Mouse (Mus musculus): Measurements from ENCODE around the gene Tdpoz4. TPM values are rescaled to one million over a fixed set of nuclear protein-coding genes. Genes with fewer than 3 reads are reported as not detected.
"Not testable (repeated sequence)": the region's sequence is repeated elsewhere in the genome, so short reads cannot be mapped to it uniquely, and the experiment has no call there.

The Tdpoz4 gene
- polyA plus RNA-seq (2014; fragmentation: Nextera tagmentation; extraction: Ambion mirVana) = not detected in 2 replicates

GRCm38 (mm10) chr3:93796098-93796497 is at the start of gene Tdpoz4:
Gene Tdpoz4 (plus strand): TSS chr3:93796398.
- H3K4me3 ChIP-seq (ENCODE audit: control insufficient read depth in 1 of 2, insufficient read depth in 1 of 2, low read depth in 1 of 2, low read length in 2 of 2); H3K4me1 ChIP-seq (ENCODE audit: control insufficient read depth in 2 of 2, insufficient read depth in 2 of 2, low read length in 2 of 2); H3K36me3 ChIP-seq (ENCODE audit: control insufficient read depth, insufficient read depth, low read length); H3K9ac ChIP-seq (ENCODE audit: low read length); H3K27ac ChIP-seq (replicated peaks in 1 of 2; ENCODE audit: control insufficient read depth in 1 of 2, insufficient read depth in 1 of 2, low read depth in 2 of 2, low read length in 2 of 2); H3K27me3 ChIP-seq (ENCODE audit: control insufficient read depth, insufficient read depth, low read length); H3K9me3 ChIP-seq (ENCODE audit: control insufficient read depth, low read length); ATAC-seq (ENCODE audit: insufficient number of reproducible peaks, insufficient read depth, low FRiP score, low read depth); H3K4me2 ChIP-seq (ENCODE audit: low read length): not testable (repeated sequence)

GRCm38 (mm10) chr3:93754022-93754421 is 42.2 kb upstream of the Tdpoz4 start:
- H3K27ac ChIP-seq (replicated peaks in 1 of 2; ENCODE audit: control insufficient read depth in 1 of 2, insufficient read depth in 1 of 2, low read depth in 2 of 2, low read length in 2 of 2); H3K4me3 ChIP-seq (ENCODE audit: control insufficient read depth in 1 of 2, insufficient read depth in 1 of 2, low read depth in 1 of 2, low read length in 2 of 2); H3K36me3 ChIP-seq (ENCODE audit: control insufficient read depth, insufficient read depth, low read length); H3K4me2 ChIP-seq (ENCODE audit: low read length); H3K4me1 ChIP-seq (ENCODE audit: control insufficient read depth in 2 of 2, insufficient read depth in 2 of 2, low read length in 2 of 2); H3K27me3 ChIP-seq (ENCODE audit: control insufficient read depth, insufficient read depth, low read length); ATAC-seq (ENCODE audit: insufficient number of reproducible peaks, insufficient read depth, low FRiP score, low read depth); H3K9ac ChIP-seq (ENCODE audit: low read length); H3K9me3 ChIP-seq (ENCODE audit: control insufficient read depth, low read length): not testable (repeated sequence)
- 87% methylated on average over 18 of the region's 18 CpGs for WGBS

GRCm38 (mm10) chr3:93772700-93773099 is 23.5 kb upstream of the Tdpoz4 start, which contains the start of gene Gm5773:
Gene Gm5773 (plus strand): TSS chr3:93773000.
- not testable (repeated sequence) for H3K27ac ChIP-seq (replicated peaks in 1 of 2; ENCODE audit: control insufficient read depth in 1 of 2, insufficient read depth in 1 of 2, low read depth in 2 of 2, low read length in 2 of 2); ATAC-seq (ENCODE audit: insufficient number of reproducible peaks, insufficient read depth, low FRiP score, low read depth); H3K4me3 ChIP-seq (ENCODE audit: control insufficient read depth in 1 of 2, insufficient read depth in 1 of 2, low read depth in 1 of 2, low read length in 2 of 2); H3K36me3 ChIP-seq (ENCODE audit: control insufficient read depth, insufficient read depth, low read length); H3K9me3 ChIP-seq (ENCODE audit: control insufficient read depth, low read length); H3K4me1 ChIP-seq (ENCODE audit: control insufficient read depth in 2 of 2, insufficient read depth in 2 of 2, low read length in 2 of 2); H3K4me2 ChIP-seq (ENCODE audit: low read length); H3K9ac ChIP-seq (ENCODE audit: low read length); H3K27me3 ChIP-seq (ENCODE audit: control insufficient read depth, insufficient read depth, low read length)
- WGBS = 81% methylated on average over 1 of the region's 1 CpGs

- H3K4me3 ChIP-seq (ENCODE audit: control insufficient read depth in 1 of 2, insufficient read depth in 1 of 2, low read depth in 1 of 2, low read length in 2 of 2); H3K36me3 ChIP-seq (ENCODE audit: control insufficient read depth, insufficient read depth, low read length); H3K27ac ChIP-seq (replicated peaks in 1 of 2; ENCODE audit: control insufficient read depth in 1 of 2, insufficient read depth in 1 of 2, low read depth in 2 of 2, low read length in 2 of 2); ATAC-seq (ENCODE audit: insufficient number of reproducible peaks, insufficient read depth, low FRiP score, low read depth); H3K9me3 ChIP-seq (ENCODE audit: control insufficient read depth, low read length); H3K4me1 ChIP-seq (ENCODE audit: control insufficient read depth in 2 of 2, insufficient read depth in 2 of 2, low read length in 2 of 2); H3K4me2 ChIP-seq (ENCODE audit: low read length); H3K27me3 ChIP-seq (ENCODE audit: control insufficient read depth, insufficient read depth, low read length); H3K9ac ChIP-seq (ENCODE audit: low read length): not testable (repeated sequence)
Observed at GRCm38 (mm10) chr3:93813341-93813740, 17.1 kb downstream of the Tdpoz4 start.

- H3K4me1 ChIP-seq (ENCODE audit: control insufficient read depth in 2 of 2, insufficient read depth in 2 of 2, low read length in 2 of 2); H3K27ac ChIP-seq (replicated peaks in 1 of 2; ENCODE audit: control insufficient read depth in 1 of 2, insufficient read depth in 1 of 2, low read depth in 2 of 2, low read length in 2 of 2); H3K4me3 ChIP-seq (ENCODE audit: control insufficient read depth in 1 of 2, insufficient read depth in 1 of 2, low read depth in 1 of 2, low read length in 2 of 2); H3K4me2 ChIP-seq (ENCODE audit: low read length); H3K9ac ChIP-seq (ENCODE audit: low read length); ATAC-seq (ENCODE audit: insufficient number of reproducible peaks, insufficient read depth, low FRiP score, low read depth); H3K27me3 ChIP-seq (ENCODE audit: control insufficient read depth, insufficient read depth, low read length); H3K9me3 ChIP-seq (ENCODE audit: control insufficient read depth, low read length); H3K36me3 ChIP-seq (ENCODE audit: control insufficient read depth, insufficient read depth, low read length): not testable (repeated sequence)
- WGBS = 55% methylated on average over 1 of the region's 1 CpGs
Observed at GRCm38 (mm10) chr3:93825720-93826119, 29.5 kb downstream of the Tdpoz4 start, which contains the start of gene Tdpoz3. Gene Tdpoz3 (plus strand): TSS chr3:93826020.

Other genes with a start within 250 kb of the Tdpoz4 start
- 211 and 238 TPM in 2 replicates for gene S100a10, start 241.3 kb upstream of the Tdpoz4 start, polyA plus RNA-seq (2014; fragmentation: Nextera tagmentation; extraction: Ambion mirVana)
- not detected in 2 replicates for gene Tdpoz2, start 143.7 kb upstream of the Tdpoz4 start, polyA plus RNA-seq (2014; fragmentation: Nextera tagmentation; extraction: Ambion mirVana)
- not detected in 2 replicates for gene Tdpoz1, start 120.1 kb upstream of the Tdpoz4 start, polyA plus RNA-seq (2014; fragmentation: Nextera tagmentation; extraction: Ambion mirVana)
- not detected in 2 replicates for gene Gm37596, start 103.3 kb upstream of the Tdpoz4 start, polyA plus RNA-seq (2014; fragmentation: Nextera tagmentation; extraction: Ambion mirVana)
- gene Gm5773, start 23.4 kb upstream of the Tdpoz4 start, polyA plus RNA-seq (2014; fragmentation: Nextera tagmentation; extraction: Ambion mirVana) = not detected in 2 replicates
- gene Tdpoz3, start 29.6 kb downstream of the Tdpoz4 start, polyA plus RNA-seq (2014; fragmentation: Nextera tagmentation; extraction: Ambion mirVana) = not detected in 2 replicates
- gene Gm9117, start 147.1 kb downstream of the Tdpoz4 start, polyA plus RNA-seq (2014; fragmentation: Nextera tagmentation; extraction: Ambion mirVana) = not detected in 2 replicates
- not detected in 2 replicates for gene Tdpoz5, start 164.9 kb downstream of the Tdpoz4 start, polyA plus RNA-seq (2014; fragmentation: Nextera tagmentation; extraction: Ambion mirVana)